ENCODE assay signal across 24 mouse cellular contexts in genomic region chr12:73231552-73231951, GRCm38 (mm10).
"Had no signal": no experiment of that assay in that cellular context is flagged by ENCODE, and none has a peak within 500 bp of the region (broad histone marks: within the 10 kb centered on the region; RNA-seq: fewer than 3 reads in every experiment).

No protein-coding gene starts in this region.

- H3K4me3 ChIP-seq: heart, adult 2 months; hindbrain, embryonic 13.5 days; hindbrain, embryonic 15.5 days; kidney, embryonic 15.5 days; limb, embryonic 13.5 days; limb, embryonic 15.5 days; liver, embryonic 12.5 days had no signal

- H3K9ac ChIP-seq: hindbrain, embryonic 13.5 days; hindbrain, embryonic 15.5 days; kidney, embryonic 15.5 days; limb, embryonic 13.5 days; limb, embryonic 15.5 days; liver, embryonic 12.5 days; liver, embryonic 14.5 days had no signal

- DNase-seq: gastrocnemius, postnatal 10 days; gastrocnemius, postnatal 25 days; heart, adult 11 months; heart, adult 2 months; heart, postnatal 10 days; kidney, adult 11 months; kidney, adult 2 months; kidney, adult 9 months; kidney, postnatal 14 days; kidney, postnatal 36 days; layer of hippocampus, adult 9-11 months; layer of hippocampus, postnatal 36 days; left cerebral cortex, postnatal 4 days had no signal

- ATAC-seq: hindbrain, postnatal 0 days; intestine, embryonic 16.5 days; liver, embryonic 12.5 days had no signal

- H3K4me1 ChIP-seq: hindbrain, embryonic 13.5 days; hindbrain, embryonic 15.5 days; kidney, embryonic 15.5 days; limb, embryonic 15.5 days; liver, embryonic 12.5 days had no signal

- H3K27ac ChIP-seq: heart, adult 2 months; hindbrain, embryonic 13.5 days; hindbrain, embryonic 15.5 days; hindbrain, postnatal 0 days; kidney, embryonic 15.5 days; kidney, postnatal 0 days; limb, embryonic 13.5 days; limb, embryonic 15.5 days; liver, embryonic 12.5 days; liver, embryonic 14.5 days had no signal

- H3K4me2 ChIP-seq: heart, embryonic 11.5 days; hindbrain, embryonic 13.5 days; hindbrain, embryonic 15.5 days; kidney, embryonic 15.5 days; limb, embryonic 13.5 days; limb, embryonic 15.5 days; liver, embryonic 12.5 days had no signal

- H3K36me3 ChIP-seq: hindbrain, embryonic 13.5 days; hindbrain, embryonic 15.5 days; limb, embryonic 15.5 days; liver, embryonic 12.5 days had no signal

- H3K9me3 ChIP-seq: hindbrain, embryonic 13.5 days; hindbrain, embryonic 15.5 days; kidney, embryonic 15.5 days; limb, embryonic 13.5 days; limb, embryonic 15.5 days; liver, embryonic 12.5 days had no signal

- H3K27me3 ChIP-seq: hindbrain, embryonic 13.5 days; hindbrain, embryonic 15.5 days; kidney, embryonic 15.5 days; limb, embryonic 13.5 days; limb, embryonic 15.5 days; liver, embryonic 12.5 days had no signal
